Mouse (Mus musculus): Measurements from ENCODE around the gene Tbc1d17.

Tbc1d17 gene

DNA sequence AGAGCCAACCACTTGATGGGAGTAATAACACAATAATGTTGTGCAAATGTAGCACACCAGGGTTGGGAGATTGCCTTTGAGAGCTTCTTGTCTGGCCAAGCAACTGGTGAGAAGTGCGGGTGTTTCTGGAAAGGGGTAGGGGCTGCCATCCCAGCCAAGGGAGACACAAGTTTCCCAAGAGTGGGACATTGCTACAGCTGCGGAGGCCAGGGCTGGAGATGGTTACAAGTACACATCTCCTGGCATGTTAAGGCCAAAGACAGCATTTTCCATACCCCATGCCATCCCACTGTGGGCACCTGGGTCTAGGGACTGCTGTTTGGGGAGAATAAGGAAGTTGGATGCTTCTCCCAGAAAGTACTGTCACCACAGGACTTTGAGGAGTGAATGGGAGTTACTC is 4.2 kb upstream of the Tbc1d17 start:
- DNase-seq (ENCODE audit: low spot score) = no peak

DNA sequence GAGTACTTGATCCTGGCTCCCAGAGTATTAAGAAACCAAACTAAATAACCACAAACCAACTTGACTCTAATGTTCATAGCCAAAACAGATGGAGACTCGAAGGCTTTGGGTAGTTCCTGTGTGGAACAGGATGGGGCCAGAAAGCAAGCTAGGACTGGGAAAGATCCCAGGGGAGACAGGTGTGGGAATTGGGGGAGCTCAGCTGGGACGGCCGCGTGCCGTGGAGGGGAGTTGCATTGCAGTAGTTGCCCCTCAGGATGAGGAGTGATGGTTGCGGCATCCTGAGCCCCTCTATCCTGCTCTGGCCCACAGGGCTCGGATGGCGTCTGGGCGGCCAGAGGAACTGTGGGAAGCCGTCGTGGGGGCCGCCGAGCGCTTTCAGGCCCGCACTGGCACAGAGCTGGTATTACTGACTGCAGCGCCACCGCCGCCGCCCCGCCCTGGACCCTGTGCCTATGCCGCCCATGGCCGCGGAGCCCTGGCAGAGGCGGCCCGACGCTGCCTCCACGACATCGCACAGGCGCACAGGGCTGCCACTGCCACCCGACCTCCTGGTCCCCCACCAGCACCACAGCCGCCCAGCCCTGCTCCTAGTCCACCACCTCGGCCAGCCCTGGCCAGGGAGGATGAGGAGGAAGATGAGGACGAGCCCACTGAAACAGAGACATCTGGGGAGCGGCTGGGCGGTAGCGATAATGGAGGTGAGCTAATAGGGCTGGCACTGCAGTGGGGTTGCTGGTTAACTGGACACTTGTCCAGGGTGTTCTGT is 3.6 kb upstream of the Tbc1d17 start:
- DNase-seq (ENCODE audit: low spot score) = no peak

DNA sequence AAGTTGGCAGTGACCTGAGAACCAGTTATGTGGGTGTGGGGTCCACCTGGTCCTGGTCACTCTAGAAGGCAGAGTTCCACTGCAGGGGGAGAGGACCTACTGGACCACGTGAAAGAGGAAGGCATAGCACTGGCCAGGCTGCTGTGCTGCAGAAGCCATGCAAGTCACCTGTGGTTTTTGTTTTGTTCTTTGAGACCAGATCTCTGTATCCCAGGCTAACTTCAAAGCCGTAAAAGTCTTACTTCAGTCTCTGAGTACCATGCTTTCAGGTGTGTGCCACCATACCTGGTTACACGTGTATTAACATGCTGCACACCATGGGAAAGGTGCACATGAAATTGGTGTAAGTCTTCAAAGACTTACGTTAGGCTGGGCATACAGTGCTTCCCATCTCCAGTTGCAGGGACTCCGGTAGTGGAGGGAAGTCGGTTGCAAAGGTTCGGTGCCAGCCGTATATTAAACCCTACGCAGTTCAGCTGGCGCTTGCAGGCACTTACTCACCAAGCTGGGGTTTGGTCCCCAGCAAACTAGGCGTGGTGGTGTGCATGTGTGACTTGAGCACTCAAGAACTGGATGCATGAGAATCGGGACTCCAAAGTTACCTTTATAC is 2.9 kb upstream of the Tbc1d17 start:
- no peak for DNase-seq (ENCODE audit: low spot score)

DNA sequence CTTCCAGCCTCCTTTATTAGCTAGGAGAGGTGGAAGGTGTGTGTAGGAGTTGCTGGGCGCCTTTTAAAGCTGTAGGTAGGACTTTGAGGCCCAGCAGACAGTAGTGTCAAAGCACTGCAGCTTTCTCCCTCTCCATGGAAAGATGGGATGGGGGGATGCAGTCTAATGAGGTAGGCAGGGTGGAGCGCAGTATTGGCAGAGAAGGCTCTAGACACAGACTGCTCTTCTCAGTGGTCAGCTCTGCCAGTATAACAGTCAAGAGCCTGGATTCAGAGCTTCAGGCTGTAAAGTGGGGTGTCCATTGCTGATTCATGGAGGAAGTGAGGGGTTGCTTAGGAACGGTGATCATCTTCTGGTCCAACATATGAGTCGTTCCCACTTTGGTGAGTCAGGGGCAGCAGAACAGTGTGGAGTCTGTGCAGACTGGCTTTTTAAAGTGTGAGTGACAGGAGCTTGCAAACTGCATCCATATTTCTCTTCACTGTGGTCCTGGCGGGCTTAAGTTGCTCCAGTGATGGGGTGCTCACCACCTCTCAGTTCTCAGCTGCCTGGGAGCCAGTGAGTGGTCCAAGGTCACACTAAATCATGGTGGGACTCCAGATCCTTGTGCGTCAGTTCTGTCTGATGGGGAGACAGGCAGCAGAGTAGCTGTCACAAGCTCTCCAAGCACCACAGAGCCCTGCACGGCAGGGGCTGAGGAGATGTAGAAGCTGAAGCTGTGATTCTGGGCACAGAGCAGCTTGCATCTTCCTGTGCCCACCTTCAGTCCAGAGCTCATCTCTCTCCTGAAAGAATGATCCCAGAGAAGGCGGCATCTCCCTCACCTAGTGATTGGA is 2.1 kb upstream of the Tbc1d17 start:
- DNase-seq (ENCODE audit: low spot score) = no peak

DNA sequence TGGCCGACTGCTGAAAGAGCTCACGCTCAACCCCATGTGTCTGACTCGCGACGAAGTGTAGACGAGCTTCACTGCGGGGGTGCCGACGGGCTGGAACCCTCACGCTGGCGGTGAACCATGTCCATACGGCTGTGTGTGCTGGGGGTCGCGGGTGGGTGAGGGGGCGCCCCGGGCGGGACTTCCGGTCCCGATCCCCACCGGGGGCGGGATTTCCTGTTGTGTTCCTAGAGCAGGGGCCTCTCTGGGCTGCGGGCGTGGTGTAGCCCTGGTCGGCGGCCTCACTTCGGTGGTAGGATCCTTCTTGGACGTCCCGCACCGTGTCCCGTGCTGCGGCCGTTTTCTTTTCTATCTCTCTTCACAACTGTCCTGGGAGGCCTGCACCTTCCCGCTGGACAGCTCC is 1.3 kb upstream of the Tbc1d17 start:
- peak; percentile 75 for DNase-seq (ENCODE audit: low spot score)

DNA sequence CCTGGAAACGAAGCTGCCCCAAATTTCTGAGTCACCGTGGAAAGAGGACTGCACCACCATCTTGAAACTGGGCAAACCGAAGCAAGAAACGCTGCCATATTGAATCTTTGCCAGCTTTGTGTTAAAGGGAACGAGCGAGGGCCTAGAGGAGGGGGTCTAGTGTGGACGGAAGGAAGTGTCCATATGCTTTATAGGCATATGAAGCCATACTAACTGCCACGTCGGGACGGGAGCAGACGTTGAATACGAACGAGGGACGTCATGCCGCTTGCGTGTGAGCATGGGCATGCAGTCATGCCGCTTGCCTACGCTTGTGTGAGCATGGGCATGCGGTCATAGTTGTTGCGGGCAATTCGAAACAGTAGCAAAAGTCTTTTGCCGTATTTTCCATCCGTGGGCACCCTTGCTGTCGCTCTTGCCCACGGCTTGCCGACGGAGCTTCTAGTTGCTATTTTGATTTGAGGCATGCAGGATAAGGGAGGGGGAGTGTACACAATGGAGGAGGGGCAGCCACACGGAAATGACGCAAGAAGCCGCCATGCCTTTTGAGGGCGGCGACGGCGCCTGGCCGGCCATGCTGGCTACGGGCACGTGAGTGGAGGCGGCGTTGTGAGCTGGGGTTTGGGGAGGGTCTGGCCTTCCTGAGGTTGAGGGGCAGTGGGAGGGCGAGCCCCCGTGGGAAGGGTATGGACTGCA is 685 bp upstream of the Tbc1d17 start:
- DNase-seq (ENCODE audit: low spot score) = peak; percentile 89

DNA sequence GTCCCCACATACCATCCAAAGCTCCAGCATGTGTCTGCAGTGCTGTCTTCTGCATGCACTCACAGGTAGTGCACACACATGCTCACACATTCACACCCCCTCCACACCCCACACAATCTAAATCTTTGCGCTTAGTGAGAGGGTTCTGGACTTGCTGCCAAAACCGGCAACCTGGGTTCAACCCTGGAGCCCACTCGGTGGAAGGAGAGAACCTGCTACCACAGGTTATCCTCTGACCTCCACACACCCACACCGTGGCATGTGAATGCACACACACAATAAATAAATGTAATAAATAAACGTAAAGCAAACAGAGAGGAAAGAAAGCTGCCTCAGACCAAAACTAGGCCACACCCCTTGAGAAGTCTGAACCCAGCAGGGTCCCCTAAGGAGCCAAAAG is 1.1 kb downstream of the Tbc1d17 start:
- no peak for DNase-seq (ENCODE audit: low spot score)

DNA sequence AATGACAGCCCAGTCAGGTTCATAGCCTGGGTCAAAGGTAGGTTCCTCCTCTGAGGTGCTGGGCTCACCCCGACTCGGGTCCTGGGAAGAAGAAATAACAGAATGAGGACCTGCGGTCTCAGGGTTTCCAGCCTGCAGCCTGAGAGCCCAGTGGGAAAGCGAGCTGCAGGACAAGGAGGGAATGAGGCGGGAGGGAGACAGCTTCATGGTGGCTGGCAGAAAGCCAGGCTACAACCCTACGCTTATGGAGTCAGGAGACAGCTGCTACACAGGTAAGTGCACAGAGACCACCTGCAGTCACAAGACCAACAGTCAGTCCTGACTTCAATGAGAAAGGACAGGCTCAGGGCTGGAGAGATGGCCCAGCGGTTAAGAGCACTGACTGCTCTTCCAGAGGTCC is 2.1 kb downstream of the Tbc1d17 start:
- no peak for DNase-seq (ENCODE audit: low spot score)

DNA sequence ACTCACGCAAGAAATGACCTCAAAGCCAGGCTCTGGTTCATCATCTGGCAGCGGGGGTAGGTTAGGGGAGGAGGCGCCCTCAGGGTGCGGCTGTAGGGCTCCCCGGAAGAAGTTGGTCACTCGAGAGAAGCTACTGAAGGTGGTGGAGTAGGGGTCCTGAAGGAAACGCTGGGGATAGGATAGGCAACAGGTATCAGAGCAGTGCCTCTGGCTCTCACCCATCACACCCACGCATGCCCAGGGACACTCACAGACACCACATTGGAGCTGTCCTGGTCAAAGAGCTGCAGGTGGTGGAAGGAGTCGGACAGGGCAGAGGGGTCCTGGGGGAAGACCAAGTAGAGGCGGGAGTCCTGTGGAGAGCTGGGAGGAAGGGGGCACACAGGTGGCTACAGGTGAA is 3.9 kb downstream of the Tbc1d17 start:
- DNase-seq (ENCODE audit: low spot score) = no peak

DNA sequence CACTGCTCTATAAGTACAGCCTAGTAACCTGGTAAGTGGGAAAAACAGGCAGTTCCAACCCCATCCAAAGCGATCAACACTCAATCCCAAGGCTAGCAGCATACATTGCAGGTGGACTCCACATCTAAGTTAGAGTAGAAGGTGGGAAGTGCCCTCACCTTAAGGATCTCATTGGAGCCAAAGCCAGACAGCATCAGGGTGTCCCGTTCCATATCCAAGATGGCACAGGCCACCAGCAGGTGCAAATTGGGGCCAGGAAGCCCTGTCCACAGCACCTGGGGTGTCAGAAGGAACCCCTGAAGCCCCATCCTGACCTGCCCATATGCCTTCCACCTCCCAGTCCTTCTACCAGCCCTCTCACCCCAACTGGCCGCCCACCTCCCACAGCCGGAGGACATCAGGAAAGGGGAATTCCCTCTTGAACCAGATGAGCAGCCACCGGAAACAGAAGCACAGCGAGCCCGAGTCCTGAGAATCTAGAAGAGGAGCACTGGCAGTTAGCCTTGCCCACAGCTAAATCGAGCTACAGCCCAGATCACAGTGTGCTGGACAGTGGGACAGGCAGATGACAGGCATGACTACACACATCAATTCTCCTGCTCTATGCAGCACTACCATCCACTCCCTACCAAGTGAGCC is 6.9 kb downstream of the Tbc1d17 start:
- no peak for DNase-seq (ENCODE audit: low spot score)

DNA sequence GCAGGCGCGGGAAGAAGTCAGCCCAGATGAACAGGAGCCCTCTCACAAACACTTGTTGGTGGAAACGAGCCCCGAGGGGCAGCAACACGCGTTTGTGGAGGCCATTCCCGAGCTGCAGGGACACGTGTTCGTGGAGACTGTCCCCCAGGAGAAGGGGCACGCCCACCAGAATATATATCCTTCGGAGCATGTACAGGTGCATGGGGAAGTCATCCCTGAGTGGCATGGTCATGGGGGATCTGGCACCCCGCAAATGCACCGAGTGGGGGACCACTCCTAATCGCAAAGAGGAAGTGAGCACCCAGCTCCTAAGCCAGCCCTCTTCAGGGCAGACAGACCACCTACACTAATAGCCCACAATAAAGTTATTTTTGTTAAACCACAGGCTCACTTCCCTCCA is 8.5 kb downstream of the Tbc1d17 start:
- no peak for DNase-seq (ENCODE audit: low spot score)

DNA sequence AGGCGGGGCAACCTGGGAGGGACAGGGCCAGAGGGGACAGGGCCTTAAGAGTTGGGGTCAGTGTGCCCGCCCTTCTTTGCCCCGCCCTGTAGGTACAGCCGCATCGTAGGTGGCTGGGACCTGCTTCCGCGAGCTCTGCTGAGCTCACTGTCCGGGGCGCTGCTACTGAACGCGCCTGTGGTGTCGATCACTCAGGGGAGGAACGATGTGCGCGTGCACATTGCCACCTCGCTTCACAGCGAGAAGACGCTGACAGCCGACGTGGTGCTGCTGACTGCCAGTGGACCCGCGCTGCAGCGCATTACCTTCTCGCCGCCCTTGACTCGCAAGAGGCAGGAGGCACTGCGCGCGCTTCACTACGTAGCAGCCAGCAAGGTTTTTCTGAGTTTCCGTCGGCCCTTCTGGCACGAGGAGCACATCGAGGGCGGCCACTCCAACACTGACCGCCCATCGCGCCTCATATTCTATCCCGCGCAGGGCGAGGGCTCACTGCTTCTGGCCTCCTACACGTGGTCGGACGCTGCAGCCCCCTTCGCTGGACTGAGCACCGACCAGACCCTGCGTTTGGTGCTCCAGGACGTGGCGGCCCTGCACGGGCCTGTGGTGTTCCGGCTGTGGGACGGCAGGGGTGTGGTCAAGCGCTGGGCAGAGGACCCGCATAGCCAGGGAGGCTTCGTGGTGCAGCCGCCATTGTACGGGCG is 9.2 kb downstream of the Tbc1d17 start:
- no peak for DNase-seq (ENCODE audit: low spot score)

DNA sequence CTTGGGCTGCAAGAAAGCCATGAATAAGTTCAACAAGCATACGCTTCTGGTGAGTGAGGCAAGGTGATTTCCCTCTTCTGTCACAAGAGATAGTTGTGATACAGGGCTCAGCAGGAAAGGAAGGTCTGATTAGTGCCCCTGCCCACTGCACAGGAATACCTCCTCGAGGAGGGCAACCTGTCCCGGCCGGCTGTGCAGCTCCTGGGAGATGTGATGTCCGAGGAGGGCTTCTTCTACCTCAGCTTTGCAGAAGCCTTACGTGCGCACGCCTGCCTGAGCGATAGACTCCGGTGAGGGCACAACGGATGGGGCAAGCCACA is 9.7 kb downstream of the Tbc1d17 start:
- no peak for DNase-seq (ENCODE audit: low spot score)

DNA sequence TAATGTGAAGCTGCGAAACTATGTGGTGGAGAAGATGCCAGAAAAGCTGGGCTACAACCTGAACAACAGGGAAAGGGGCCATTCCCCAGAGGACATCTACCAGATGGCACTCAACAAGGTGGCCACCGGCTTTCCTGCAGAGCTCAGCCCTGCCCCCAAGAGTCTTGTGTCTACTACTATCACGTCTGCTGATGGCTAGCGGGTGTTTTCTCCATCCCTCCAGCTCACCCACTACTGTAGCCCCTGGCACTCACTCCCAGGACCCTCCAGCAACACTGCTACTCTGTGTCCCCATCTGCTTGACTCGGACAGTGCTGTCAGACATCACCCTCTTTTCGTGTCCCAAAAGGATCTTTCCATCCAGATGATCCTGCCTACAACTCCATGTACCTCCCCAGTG is 10.8 kb downstream of the Tbc1d17 start:
- DNase-seq (ENCODE audit: low spot score) = no peak

DNA sequence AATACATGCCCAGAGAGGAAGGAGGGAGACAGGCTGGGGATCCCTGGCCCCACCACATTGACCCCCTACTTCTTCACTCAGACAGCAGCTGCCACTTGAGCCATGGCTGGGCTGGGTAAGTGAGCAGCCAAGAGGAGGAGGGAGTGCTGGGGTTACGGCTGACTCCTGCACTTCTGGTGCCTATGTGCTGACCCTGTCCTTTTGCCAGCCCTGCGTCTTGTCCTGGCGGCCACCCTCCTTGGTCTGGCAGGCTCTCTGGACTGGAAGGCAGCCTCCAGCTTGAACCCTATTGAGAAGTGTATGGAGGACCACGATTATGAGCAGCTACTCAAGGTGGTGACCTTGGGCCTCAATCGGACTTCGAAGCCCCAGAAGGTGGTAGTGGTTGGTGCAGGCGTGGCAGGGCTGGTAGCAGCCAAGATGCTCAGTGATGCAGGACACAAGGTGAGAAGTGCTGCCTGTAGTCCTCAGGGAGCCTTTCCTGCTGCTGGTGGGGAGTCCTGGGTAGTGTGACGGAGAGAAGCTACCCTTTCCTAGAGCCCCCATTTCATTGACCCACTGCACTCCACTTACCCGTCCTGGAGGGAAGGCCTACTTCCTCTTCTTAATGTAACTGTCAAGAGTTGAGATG is 12.3 kb downstream of the Tbc1d17 start:
- no peak for DNase-seq (ENCODE audit: low spot score)

DNA sequence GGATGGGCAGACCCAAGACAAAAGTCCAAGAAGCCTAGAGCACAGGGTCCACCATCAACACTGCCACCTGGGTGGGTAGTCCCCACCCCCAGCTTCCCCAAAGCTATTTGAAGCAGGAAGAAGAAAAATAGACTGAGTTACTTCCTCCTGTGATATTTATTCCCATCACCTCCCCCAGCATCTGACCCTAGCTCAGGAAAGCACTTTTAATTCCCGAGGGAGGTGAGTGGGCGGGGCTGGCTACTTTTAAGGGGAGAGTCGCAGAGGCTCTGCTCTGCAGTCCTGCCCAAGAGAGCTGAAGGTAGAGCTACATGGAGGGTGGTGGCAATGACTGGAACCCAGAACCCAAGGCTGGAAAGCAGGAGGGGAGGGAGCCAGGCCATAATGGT is 12.9 kb downstream of the Tbc1d17 start:
- DNase-seq (ENCODE audit: low spot score) = no peak

DNA sequence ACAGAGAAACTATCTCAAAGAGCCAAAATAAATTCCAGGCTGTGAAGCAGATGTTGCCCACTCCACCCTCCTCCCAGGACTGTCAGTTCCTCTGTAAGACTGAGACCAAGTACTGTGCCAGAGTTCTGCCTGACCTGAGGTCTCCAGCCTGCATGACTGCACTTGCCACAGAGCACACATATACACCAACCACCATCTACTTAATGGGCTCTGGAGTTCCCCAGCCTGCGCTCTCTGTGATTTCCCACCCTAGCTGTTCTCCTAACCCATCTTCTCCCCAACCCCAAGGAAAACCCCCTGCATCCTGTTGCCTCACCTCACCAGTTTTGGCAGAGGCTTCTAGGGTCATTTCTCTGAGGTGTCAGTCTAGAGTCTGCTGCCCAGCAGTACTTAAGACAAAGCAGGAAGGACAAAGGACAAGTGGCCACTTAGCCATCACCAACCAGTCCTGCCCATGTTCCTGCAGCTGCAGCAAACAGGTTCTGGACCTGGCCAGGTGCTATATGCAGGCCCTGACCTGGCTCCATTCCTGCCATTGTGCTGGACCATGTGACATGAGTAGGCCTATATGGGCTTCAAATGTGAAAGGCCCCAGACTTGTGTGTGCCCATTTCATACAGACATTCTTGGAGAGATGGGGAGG is 13.4 kb downstream of the Tbc1d17 start:
- no peak for DNase-seq (ENCODE audit: low spot score)

DNA sequence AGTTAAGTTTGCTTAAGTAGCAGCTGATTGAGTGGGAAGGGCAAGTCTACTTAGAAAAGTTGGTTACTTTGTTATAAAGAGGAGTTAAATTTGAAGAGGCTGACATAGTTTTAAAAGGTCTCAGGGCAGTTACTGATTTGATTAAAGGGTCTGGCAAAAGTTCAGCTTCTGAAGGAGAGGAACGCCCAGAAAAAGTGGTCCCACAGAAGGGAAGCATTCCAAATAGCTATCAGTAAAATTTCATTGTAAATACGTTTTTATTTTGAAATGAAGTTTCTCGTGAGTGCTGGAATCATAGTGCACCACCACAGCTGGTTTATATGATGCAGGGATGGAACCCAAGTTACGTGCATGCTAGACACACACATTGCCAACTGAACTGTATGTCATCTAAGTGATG is 16.1 kb downstream of the Tbc1d17 start:
- DNase-seq (ENCODE audit: low spot score) = no peak

DNA sequence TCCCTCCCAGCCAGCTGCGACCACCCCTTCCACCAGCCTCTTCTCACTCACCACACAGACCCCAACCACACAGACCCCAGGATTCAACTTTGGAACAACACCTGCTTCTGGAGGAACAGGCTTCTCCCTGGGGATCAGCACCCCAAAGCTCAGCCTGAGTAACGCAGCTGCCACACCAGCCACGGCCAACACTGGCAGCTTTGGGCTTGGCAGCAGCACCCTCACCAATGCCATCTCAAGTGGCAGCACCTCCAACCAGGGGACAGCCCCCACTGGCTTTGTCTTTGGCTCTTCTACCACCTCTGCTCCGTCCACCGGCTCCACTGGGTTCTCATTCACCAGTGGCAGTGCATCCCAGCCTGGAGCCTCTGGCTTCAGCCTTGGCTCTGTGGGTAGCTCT is 20.2 kb downstream of the Tbc1d17 start:
- DNase-seq (ENCODE audit: low spot score) = no peak

DNA sequence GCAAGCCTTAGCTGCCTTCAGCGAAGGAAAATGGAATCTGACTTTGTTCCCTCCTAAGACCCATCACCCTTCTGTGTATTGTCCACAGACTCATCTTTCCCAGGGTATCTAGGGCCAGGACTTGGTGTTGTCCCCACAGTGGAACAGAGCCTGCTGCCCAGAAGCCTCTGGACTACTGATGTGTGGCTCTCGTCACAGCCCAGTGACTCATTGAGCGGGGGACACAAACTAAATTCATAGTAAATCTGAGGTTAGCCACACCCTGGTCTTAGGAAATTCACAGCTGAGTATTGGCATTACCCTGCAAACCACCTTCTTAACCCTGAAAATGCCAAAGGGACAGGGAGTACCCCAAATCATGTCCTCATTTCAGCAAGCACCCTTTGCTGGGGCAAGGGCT is 22.1 kb downstream of the Tbc1d17 start:
- no peak for DNase-seq (ENCODE audit: low spot score)

DNA sequence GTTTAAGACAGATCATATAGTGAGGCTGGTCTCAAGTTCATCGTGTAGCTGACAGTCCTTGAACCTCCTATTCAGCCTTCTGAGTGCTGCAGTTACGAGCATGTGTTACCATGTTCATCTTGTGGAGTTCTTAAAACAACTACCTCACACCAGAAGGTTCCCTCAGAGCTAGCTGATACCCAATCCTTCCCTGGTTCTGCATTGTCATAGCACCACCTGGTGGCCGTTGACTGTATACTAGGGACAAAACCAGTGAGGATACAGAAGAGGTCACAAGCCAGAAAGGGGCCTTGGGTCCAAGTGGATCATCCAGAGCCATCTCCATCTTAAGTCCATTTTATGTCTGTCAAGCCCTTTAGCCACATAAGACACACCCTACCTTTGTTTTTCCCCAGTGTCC is 24.0 kb downstream of the Tbc1d17 start:
- DNase-seq (ENCODE audit: low spot score) = peak; percentile 80
